Mouse (Mus musculus): ENCODE measurements around the gene Gtf3a.

GRCm38 (mm10) chr5:146954576-146954975, 6.1 kb downstream of the Gtf3a start:
- TF ChIP-seq CTCF (conservative IDR thresholded peaks at IDR 0.05 in 1 of 2, IDR thresholded peaks at IDR 0.05 in 1 of 2; ENCODE audit: low read depth in 2 of 2, low read length in 2 of 2) (no peak), ZKSCAN1 (IDR thresholded peaks at IDR 0.05; ENCODE audit: borderline replicate concordance, low read depth, low read length) (no peak), UBTF (IDR thresholded peaks at IDR 0.05; ENCODE audit: low read depth, low read length) (no peak), USF1 (IDR thresholded peaks at IDR 0.05; ENCODE audit: low read depth, low read length) (no peak), MAZ (IDR thresholded peaks at IDR 0.05; ENCODE audit: low read depth, low read length) (no peak), TCF12 (IDR thresholded peaks at IDR 0.05; ENCODE audit: low read depth, low read length) (no peak), ZNF384 (IDR thresholded peaks at IDR 0.05; ENCODE audit: low read depth, low read length) (no peak), POLR2A (IDR thresholded peaks at IDR 0.05; ENCODE audit: low read depth, low read length) (no peak), MEF2A (IDR thresholded peaks at IDR 0.05; ENCODE audit: borderline replicate concordance, low read depth, low read length) (no peak), ELF1 (IDR thresholded peaks at IDR 0.05; ENCODE audit: low read depth, low read length) (no peak), RAD21 (IDR thresholded peaks at IDR 0.05; ENCODE audit: low read depth, low read length) (no peak), MAFK (IDR thresholded peaks at IDR 0.05; ENCODE audit: insufficient replicate concordance, low read length) (no peak), EP300 (IDR thresholded peaks at IDR 0.05; ENCODE audit: low read length) (no peak)
